In genomic region chr9:43070153-43070552, GRCm38 (mm10) we compare ENCODE assay signal across 16 mouse cellular contexts. TPM values are rescaled to one million over a fixed set of nuclear protein-coding genes. Genes with fewer than 3 reads are reported as not detected.
DNase-seq lines count a peak whose midpoint lies in the region; ATAC-seq and TF ChIP-seq lines count a peak whose summit lies in the region.
"Had no signal": no experiment of that assay in that cellular context is flagged by ENCODE, and none has a peak within 500 bp of the region (broad histone marks: within the 10 kb centered on the region; RNA-seq: fewer than 3 reads in every experiment).

No protein-coding gene starts in this region.

- DNase-seq in gastrocnemius, adult 2 months: no peak
- DNase-seq in gastrocnemius, postnatal 25 days: no peak
- peak; percentile 46 for DNase-seq in hindbrain, embryonic 14.5 days (ENCODE audit: low spot score)
- no peak for DNase-seq in layer of hippocampus, postnatal 36 days
- no peak for DNase-seq in urinary bladder, postnatal 4 days (ENCODE audit: low spot score in 2 of 2)
- no peak for DNase-seq in cerebellum, adult 9-10 months
- DNase-seq: adrenal gland, adult 2 months; cerebellum, postnatal 10 days; gastrocnemius, postnatal 36 days; kidney, postnatal 14 days; lung, postnatal 4 days; thymus, postnatal 36 days had no signal

- ATAC-seq in forebrain, embryonic 12.5 days (ENCODE audit: low FRiP score): no peak
- peak; percentile 62; the same call in 1 of the 2 replicates for ATAC-seq in hindbrain, embryonic 14.5 days (ENCODE audit: low FRiP score)
- ATAC-seq in midbrain, embryonic 16.5 days: peak; percentile 56; the same call in 1 of the 2 replicates
- ATAC-seq: intestine, embryonic 15.5 days had no signal

- WGBS in forebrain, embryonic 12.5 days: 54% methylated on average over 2 of the region's 2 CpGs
- 24% methylated on average over 2 of the region's 2 CpGs for WGBS in hindbrain, embryonic 14.5 days
- 18% methylated on average over 2 of the region's 2 CpGs for WGBS in midbrain, embryonic 16.5 days

- no peak overlapping the region; the same call in 1 of the 2 replicates for H3K9ac ChIP-seq in forebrain, embryonic 12.5 days
- peak overlapping the region; percentile 88 for H3K9ac ChIP-seq in hindbrain, embryonic 14.5 days
- H3K9ac ChIP-seq in midbrain, embryonic 16.5 days (ENCODE audit: low read depth, low read length): peak overlapping the region; percentile 69
- H3K9ac ChIP-seq: intestine, embryonic 15.5 days; limb, embryonic 12.5 days had no signal

- no peaks in the 10 kb centered on the region for H3K36me3 ChIP-seq in forebrain, embryonic 12.5 days (replicated peaks)
- H3K36me3 ChIP-seq in hindbrain, embryonic 14.5 days (replicated peaks; ENCODE audit: control insufficient read depth, insufficient read depth): no peaks in the 10 kb centered on the region
- H3K36me3 ChIP-seq in midbrain, embryonic 16.5 days (ENCODE audit: control insufficient read depth, insufficient read depth, low read length): no peaks in the 10 kb centered on the region
- H3K36me3 ChIP-seq: intestine, embryonic 15.5 days; limb, embryonic 12.5 days had no signal

- intact Hi-C loops in gastrocnemius, adult 2 months (cut with DNase I): no loop called here

- H3K27me3 ChIP-seq in forebrain, embryonic 12.5 days: no peaks in the 10 kb centered on the region
- H3K27me3 ChIP-seq in hindbrain, embryonic 14.5 days (ENCODE audit: control insufficient read depth, insufficient read depth, low read length): no peaks in the 10 kb centered on the region
- no peaks in the 10 kb centered on the region for H3K27me3 ChIP-seq in midbrain, embryonic 16.5 days (ENCODE audit: control insufficient read depth, insufficient read depth, low read depth, low read length)
- H3K27me3 ChIP-seq: intestine, embryonic 15.5 days; limb, embryonic 12.5 days had no signal

- H3K4me1 ChIP-seq in forebrain, embryonic 12.5 days: peaks cover 28% of the 10 kb centered on the region
- peaks cover 35% of the 10 kb centered on the region for H3K4me1 ChIP-seq in hindbrain, embryonic 14.5 days (replicated peaks; ENCODE audit: control insufficient read depth, insufficient read depth, low read length)
- peaks cover 33% of the 10 kb centered on the region for H3K4me1 ChIP-seq in midbrain, embryonic 16.5 days (ENCODE audit: control insufficient read depth, insufficient read depth, low read length)

- H3K4me3 ChIP-seq in gastrocnemius, adult 2 months: no peak overlapping the region
- peak overlapping the region; percentile 28 for H3K4me3 ChIP-seq in forebrain, embryonic 12.5 days (replicated peaks)
- peak overlapping the region; percentile 53 for H3K4me3 ChIP-seq in hindbrain, embryonic 14.5 days (replicated peaks; ENCODE audit: low read length)
- peak overlapping the region; percentile 48 for H3K4me3 ChIP-seq in midbrain, embryonic 16.5 days (ENCODE audit: low read depth, low read length)
- H3K4me3 ChIP-seq: intestine, embryonic 15.5 days; limb, embryonic 12.5 days had no signal

- peak overlapping the region; percentile 28 for H3K4me2 ChIP-seq in forebrain, embryonic 12.5 days
- peak overlapping the region; percentile 70 for H3K4me2 ChIP-seq in hindbrain, embryonic 14.5 days (replicated peaks)
- peak overlapping the region; percentile 56 for H3K4me2 ChIP-seq in midbrain, embryonic 16.5 days (ENCODE audit: low read length)
- H3K4me2 ChIP-seq: intestine, embryonic 15.5 days; limb, embryonic 12.5 days had no signal

- TF ChIP-seq CTCF in gastrocnemius, adult 2 months (IDR thresholded peaks at IDR 0.05): no peak

- no peaks in the 10 kb centered on the region for H3K9me3 ChIP-seq in forebrain, embryonic 12.5 days
- H3K9me3 ChIP-seq in hindbrain, embryonic 14.5 days (ENCODE audit: control insufficient read depth, low read length): no peaks in the 10 kb centered on the region
- no peaks in the 10 kb centered on the region for H3K9me3 ChIP-seq in midbrain, embryonic 16.5 days (replicated peaks; ENCODE audit: control insufficient read depth, low read length, poor library complexity, severe bottlenecking)
- H3K9me3 ChIP-seq: intestine, embryonic 15.5 days; limb, embryonic 12.5 days had no signal

- 0 out of 2 replicates have a peak overlapping the region, but pooled peaks have one; percentile 8 for H3K27ac ChIP-seq in gastrocnemius, adult 2 months
- H3K27ac ChIP-seq in forebrain, embryonic 12.5 days: peak overlapping the region; percentile 68
- H3K27ac ChIP-seq in hindbrain, embryonic 14.5 days: peak overlapping the region; percentile 94
- H3K27ac ChIP-seq in midbrain, embryonic 16.5 days (ENCODE audit: low read length): peak overlapping the region; percentile 89
- H3K27ac ChIP-seq: intestine, embryonic 15.5 days; limb, embryonic 12.5 days had no signal

RNA-seq across cellular contexts. Expression of gene Arhgef12, which starts 36.9 kb away (rescaled TPM):
- total RNA-seq in gastrocnemius, adult 2 months (2021): 10 to 100 TPM; 41.9 to 61.9 TPM
- 10 to 100 TPM; 49.0 to 51.4 TPM for total RNA-seq in gastrocnemius, postnatal 25 days (2021)
- polyA plus RNA-seq in forebrain, embryonic 12.5 days (2016; fragmentation: Nextera tagmentation; extraction: Ambion mirVana): 14.2 and 17.8 TPM in 2 replicates
- polyA plus RNA-seq in hindbrain, embryonic 14.5 days (2014; fragmentation: Nextera tagmentation; extraction: Ambion mirVana): 31.7 and 38.4 TPM in 2 replicates
- polyA plus RNA-seq in midbrain, embryonic 16.5 days (2015; fragmentation: Nextera tagmentation; extraction: Ambion mirVana): 22.1 and 23.6 TPM in 2 replicates
- total RNA-seq in layer of hippocampus, postnatal 36 days (2021): 100 to 1,000 TPM; 147 to 158 TPM

RNA-seq across cellular contexts. Expression of gene Tmem136, which starts 46.2 kb away (rescaled TPM):
- total RNA-seq in gastrocnemius, adult 2 months (2021): 1 to 10 TPM; 2.3 to 3.0 TPM
- 1 to 10 TPM; 1.0 to 1.4 TPM for total RNA-seq in gastrocnemius, postnatal 25 days (2021)
- 11.4 and 12.1 TPM in 2 replicates for polyA plus RNA-seq in forebrain, embryonic 12.5 days (2016; fragmentation: Nextera tagmentation; extraction: Ambion mirVana)
- polyA plus RNA-seq in hindbrain, embryonic 14.5 days (2014; fragmentation: Nextera tagmentation; extraction: Ambion mirVana): 10.1 and 11.1 TPM in 2 replicates
- 11.2 TPM in 2 replicates for polyA plus RNA-seq in midbrain, embryonic 16.5 days (2015; fragmentation: Nextera tagmentation; extraction: Ambion mirVana)
- total RNA-seq in layer of hippocampus, postnatal 36 days (2021): 10 to 100 TPM; 18.2 to 19.0 TPM

Comparison
In these comparisons a context has a peak if more than half of its experiments do, and no peak if none do; other contexts are left out.
1. H3K27ac ChIP-seq: peak in every context shown above with its lines; median percentile 94 in hindbrain, embryonic 14.5 days; 89 in midbrain, embryonic 16.5 days; 68 in forebrain, embryonic 12.5 days; 8 in gastrocnemius, adult 2 months.
2. RNA of gene Tmem136, which starts 46.2 kb away (total RNA-seq): 18.2 to 19.0 TPM in layer of hippocampus, postnatal 36 days; 2.3 to 3.0 TPM in gastrocnemius, adult 2 months and 1.0 to 1.4 TPM in gastrocnemius, postnatal 25 days; every median in the first group is over 4 times any median in the second.
3. Peak in every context shown above with its lines, with median percentiles within 50 percentile points of each other: H3K4me2 ChIP-seq.